Mouse (Mus musculus): Measurements from ENCODE around the gene Olfr1240. TPM values are rescaled to one million over a fixed set of nuclear protein-coding genes. Genes with fewer than 3 reads are reported as not detected.

The Olfr1240 gene
- polyA plus RNA-seq (2017; shearing (Covaris generic)), result not detected

GRCm38 (mm10) chr2:89442900-89443299 is at the start of gene Olfr1240:
TSS of gene Olfr1240 (minus strand) at chr2:89443000.

GRCm38 (mm10) chr2:89487026-89487425 is 44.2 kb upstream of the Olfr1240 start, which contains the start of gene Olfr1241:
TSS of gene Olfr1241 (minus strand) at chr2:89487126.

GRCm38 (mm10) chr2:89420307-89420706 is 22.5 kb downstream of the Olfr1240 start, which contains the start of gene Olfr1239:
TSS of gene Olfr1239 (minus strand) at chr2:89420407.

GRCm38 (mm10) chr2:89409576-89409975 is 33.2 kb downstream of the Olfr1240 start, which contains the start of gene Olfr1238:
TSS of gene Olfr1238 (minus strand) at chr2:89409676.

Other genes starting within 250 kb of the Olfr1240 start
- gene Olfr1226, start 243.0 kb downstream of the Olfr1240 start, polyA plus RNA-seq (2017; shearing (Covaris generic)), result not detected
- 1 to 10 TPM in 1 of 2 experiments, under 1 TPM in 1; 0.42 to 1.1 TPM for gene Olfr1228, start 188.9 kb downstream of the Olfr1240 start, polyA plus RNA-seq (2017; shearing (Covaris generic))
- gene Olfr1229, start 155.0 kb downstream of the Olfr1240 start, polyA plus RNA-seq (2017; shearing (Covaris generic)), result not detected
- not detected for gene Olfr1230, start 145.7 kb downstream of the Olfr1240 start, polyA plus RNA-seq (2017; shearing (Covaris generic))
- under 1 TPM in 1 of 2 experiments, not detected in 1; 0.34 TPM for gene Olfr1231, start 135.9 kb downstream of the Olfr1240 start, polyA plus RNA-seq (2017; shearing (Covaris generic))
- not detected for gene Olfr1232, start 113.3 kb downstream of the Olfr1240 start, polyA plus RNA-seq (2017; shearing (Covaris generic))
- gene Olfr1233, start 100.6 kb downstream of the Olfr1240 start, polyA plus RNA-seq (2017; shearing (Covaris generic)), result under 1 TPM; 0.06 to 0.67 TPM
- gene Olfr1234, start 78.1 kb downstream of the Olfr1240 start, polyA plus RNA-seq (2017; shearing (Covaris generic)), result under 1 TPM in 1 of 2 experiments, not detected in 1; 0.23 TPM
- gene Olfr1238, start 33.3 kb downstream of the Olfr1240 start, polyA plus RNA-seq (2017; shearing (Covaris generic)), result under 1 TPM in 1 of 2 experiments, not detected in 1; 0.11 TPM
- gene Olfr1239, start 22.6 kb downstream of the Olfr1240 start, polyA plus RNA-seq (2017; shearing (Covaris generic)), result not detected
- gene Olfr1241, start 44.1 kb upstream of the Olfr1240 start, polyA plus RNA-seq (2017; shearing (Covaris generic)), result not detected
- gene Olfr1242, start 55.3 kb upstream of the Olfr1240 start, polyA plus RNA-seq (2017; shearing (Covaris generic)), result not detected
- not detected for gene Olfr1243, start 88.5 kb upstream of the Olfr1240 start, polyA plus RNA-seq (2017; shearing (Covaris generic))
- under 1 TPM; 0.14 to 0.33 TPM for gene Olfr1245, start 135.4 kb upstream of the Olfr1240 start, polyA plus RNA-seq (2017; shearing (Covaris generic))
- under 1 TPM in 1 of 2 experiments, not detected in 1; 0.88 TPM for gene Olfr1246, start 150.2 kb upstream of the Olfr1240 start, polyA plus RNA-seq (2017; shearing (Covaris generic))
- gene Olfr1247, start 171.1 kb upstream of the Olfr1240 start, polyA plus RNA-seq (2017; shearing (Covaris generic)), result under 1 TPM; 0.11 to 0.39 TPM
- not detected for gene Olfr1248, start 175.2 kb upstream of the Olfr1240 start, polyA plus RNA-seq (2017; shearing (Covaris generic))
- not detected for gene Olfr1249, start 192.0 kb upstream of the Olfr1240 start, polyA plus RNA-seq (2017; shearing (Covaris generic))
- gene Olfr1250, start 218.5 kb upstream of the Olfr1240 start, polyA plus RNA-seq (2017; shearing (Covaris generic)), result under 1 TPM in 1 of 2 experiments, not detected in 1; 0.09 TPM
- not detected for gene Olfr1251, start 228.9 kb upstream of the Olfr1240 start, polyA plus RNA-seq (2017; shearing (Covaris generic))